Mouse (Mus musculus): ENCODE measurements around the gene Twnk. TPM values are rescaled to one million over a fixed set of nuclear protein-coding genes. Genes with fewer than 3 reads are reported as not detected.

Gene Twnk
- total RNA-seq, 4 experiments from 2014 or later, result 34.8 to 40.2 (median 37.5) TPM

DNA sequence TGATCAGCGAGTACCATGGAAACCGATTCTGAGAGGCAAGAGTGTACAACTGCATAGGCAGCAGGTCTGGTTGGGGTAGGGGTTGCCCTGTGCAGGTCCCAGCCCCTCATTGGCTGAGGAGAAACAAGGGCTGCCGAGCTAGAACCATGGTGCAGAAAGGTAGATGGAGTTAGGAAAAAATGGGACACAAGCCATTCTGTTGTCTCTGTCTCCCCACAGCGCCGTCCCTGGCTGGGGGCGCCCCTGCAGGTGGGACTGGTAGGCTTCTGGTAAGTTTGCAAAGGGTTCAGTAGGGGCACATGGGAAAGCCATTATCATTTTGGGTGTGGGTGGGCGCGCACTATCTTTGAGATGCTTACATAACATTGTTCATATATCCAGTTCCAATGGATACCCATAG, 48.0 kb downstream of the Twnk start:
- no peak for DNase-seq

DNA sequence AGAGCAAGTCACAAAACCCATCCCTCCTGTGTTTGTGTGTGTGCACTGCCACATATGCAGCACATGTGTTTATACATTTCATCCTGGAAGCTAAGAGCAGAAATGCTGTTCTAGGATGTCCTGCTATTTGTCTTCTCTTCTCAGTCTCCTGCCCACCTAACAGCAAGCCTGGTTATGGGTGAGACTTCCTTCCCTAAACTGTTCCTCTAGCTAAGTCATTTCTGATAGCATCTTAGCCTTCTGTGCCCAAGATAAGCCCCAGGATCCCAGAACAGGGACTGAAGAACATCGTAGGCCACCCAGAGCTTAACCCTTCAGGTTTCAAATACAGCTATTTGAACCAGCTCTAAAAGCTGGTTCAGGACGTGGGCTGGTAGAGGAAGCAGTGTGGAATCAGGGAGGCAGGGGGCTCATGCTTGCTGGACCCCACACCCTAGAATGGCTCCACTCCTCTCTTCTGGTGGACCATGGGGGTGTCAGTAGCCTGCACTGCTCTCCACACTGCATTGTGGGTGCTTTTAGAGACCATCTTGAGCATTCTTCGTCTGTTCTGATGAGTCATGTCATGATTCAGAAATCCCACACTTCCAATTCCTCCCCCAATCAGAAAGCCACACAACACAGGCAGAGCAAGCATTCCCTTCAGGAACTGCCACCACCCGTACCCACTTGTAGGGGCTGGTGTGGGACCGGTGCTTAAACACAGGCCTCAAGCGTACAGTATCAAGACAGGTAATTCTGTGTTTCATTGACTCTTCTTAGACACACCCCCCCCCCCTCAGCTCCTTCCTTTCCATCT, 49.6 kb downstream of the Twnk start:
- no peak for DNase-seq

DNA sequence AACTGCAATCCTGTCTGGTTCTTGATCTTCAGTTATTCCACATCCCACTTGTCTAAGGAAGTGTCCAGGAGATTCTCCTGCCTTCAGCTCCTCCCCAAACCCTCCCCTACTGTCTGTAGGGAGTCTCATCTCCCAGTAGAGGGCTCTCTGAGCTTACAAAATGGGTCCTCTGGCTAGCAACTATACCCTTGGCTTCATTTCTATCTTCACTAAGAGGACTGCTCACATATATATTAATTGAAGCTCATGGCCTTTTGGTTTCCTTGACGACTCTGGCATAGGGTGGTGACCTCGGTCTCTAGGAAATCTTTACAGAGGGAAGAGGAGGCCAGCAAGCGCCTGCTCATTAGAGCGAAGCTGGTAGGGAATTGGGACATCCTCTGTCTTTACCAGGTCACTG, 50.9 kb downstream of the Twnk start:
- no peak for DNase-seq

DNA sequence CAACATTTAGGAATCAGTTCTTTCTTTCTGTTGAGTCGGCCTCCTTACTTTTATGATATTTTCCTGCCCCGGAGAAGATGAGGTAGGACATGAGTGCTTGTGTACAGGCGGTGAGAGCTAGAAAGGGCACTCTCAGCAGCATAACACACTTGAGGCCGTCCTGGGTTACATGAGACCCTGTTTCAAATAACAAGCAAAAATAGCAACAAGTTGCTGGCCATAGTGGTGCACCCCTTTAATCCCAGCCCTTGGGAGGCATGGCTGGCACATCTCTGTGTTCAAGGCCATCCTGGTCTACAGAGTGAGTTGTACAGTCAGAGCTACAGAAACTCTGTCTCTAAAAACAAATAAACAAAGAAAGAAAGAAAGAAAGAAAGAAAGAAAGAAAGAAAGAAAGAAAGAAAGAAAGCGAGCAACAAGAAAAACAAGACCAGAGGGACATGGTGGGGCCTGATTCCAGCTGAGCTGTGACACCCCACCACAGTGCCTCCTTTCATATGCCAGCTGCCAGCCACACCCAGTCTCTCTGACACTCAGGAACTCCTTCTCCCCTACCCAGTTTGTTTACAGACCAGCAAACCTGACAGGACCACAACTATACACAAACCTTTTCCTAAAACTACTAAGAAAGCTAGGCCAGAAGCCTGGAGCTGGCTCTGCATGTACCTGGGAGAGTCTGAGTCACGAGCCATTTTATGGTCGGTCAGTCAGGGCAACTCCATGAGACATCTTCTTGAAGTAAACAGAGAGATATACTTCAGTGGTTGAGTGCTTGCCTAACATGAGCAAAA, 51.6 kb downstream of the Twnk start:
- DNase-seq, result no peak

DNA sequence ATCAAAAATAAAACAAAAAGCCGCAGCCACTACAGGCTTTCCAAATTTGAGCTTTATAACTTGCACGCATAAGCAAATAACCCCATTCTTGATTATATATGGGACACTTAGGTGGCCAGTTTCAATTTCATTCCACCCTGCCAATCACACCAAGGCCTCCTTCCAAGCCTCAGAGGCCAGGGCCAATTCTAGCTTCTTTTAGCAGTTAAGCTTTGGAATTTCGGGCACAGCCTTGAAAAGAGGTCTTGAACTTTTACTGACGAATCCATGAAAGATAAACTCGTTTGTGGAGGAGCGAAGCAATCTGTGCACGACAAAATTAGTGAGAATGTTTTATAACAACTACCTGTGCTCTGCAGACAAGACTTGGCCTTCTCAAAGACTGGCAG, 52.3 kb downstream of the Twnk start:
- peak; percentile 63 for DNase-seq

DNA sequence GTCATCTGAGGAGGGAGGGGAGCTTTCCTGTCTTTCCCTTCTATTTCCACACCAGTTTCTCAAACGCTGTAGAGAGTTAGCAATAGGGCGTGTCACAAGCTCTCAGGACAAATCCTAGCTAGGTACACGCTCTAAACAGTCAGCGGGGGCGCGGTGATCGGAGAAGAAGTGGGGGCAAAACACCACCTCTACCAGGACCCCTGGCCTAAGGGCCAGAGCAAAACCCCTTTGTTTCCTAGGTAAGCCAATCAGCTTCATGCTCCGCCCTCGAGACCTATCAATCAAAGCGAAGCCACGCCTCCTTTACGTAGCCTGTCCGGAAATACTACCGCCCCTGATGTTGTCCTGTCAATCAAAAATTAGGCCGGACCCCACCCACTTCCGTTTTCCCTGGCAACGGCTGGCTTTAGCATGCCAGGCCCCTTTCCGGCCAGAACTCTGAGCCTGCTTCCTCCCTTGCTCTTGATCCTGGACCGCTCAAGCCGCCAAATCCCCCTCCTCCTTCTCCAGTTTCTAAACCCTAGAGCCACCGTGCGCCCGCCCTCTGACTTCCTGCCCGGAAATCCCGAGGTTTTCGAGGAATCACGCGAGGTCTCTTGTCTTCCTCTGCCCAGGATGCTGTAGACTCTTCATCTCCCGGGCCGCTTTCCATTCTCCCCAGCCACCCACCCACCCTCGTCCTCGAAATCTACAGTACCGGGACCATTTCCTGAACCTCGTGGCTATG, 52.8 kb downstream of the Twnk start:
- peak; percentile 92 for DNase-seq

DNA sequence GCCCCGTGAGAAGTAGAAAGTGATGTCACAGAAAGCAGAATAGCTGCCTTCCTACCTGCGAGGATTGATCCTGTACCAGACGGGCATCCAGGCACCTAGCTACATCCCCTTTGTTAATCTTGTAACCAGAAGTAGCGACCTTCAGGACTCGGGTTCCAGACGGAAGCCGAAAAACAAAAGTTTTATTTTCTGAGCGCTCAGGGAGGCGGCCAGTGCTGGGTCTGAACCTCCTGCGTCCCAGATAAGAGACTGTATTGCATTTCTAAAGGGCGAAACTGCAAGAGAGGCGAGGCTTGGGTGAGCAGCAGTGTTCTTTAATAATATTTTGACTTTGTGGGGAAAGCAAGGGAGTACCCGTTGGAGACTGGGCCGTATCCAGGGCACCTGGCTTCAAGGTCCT, 53.4 kb downstream of the Twnk start:
- no peak for DNase-seq

Other genes with a start within 250 kb of the Twnk start
- gene Pax2, start 249.6 kb upstream of the Twnk start, total RNA-seq (2022), result not detected
- gene Slf2, start 74.5 kb upstream of the Twnk start, total RNA-seq (2022), result 10 to 100 TPM; 22.6 to 40.9 (median 30.5) TPM
- 10 to 100 TPM in 2 of 4 experiments, 1 to 10 TPM in 2; 4.3 to 14.9 (median 10.2) TPM for gene Sema4g, start 16.6 kb upstream of the Twnk start, total RNA-seq (2022)
- gene Mrpl43, start 779 bp downstream of the Twnk start, total RNA-seq (2022), result 10 to 100 TPM; 44.2 to 57.9 (median 48.4) TPM
- gene Lzts2, start 8.8 kb downstream of the Twnk start, total RNA-seq (2022), result 100 to 1,000 TPM; 100 to 121 (median 110) TPM
- under 1 TPM; 0.12 to 1.00 (median 0.56) TPM for gene Pdzd7, start 40.1 kb downstream of the Twnk start, total RNA-seq (2022)
- 10 to 100 TPM; 53.1 to 96.1 (median 73.9) TPM for gene Sfxn3, start 41.8 kb downstream of the Twnk start, total RNA-seq (2022)
- 10 to 100 TPM in 2 of 4 experiments, 1 to 10 TPM in 2; 6.2 to 13.8 (median 9.5) TPM for gene Kazald1, start 69.6 kb downstream of the Twnk start, total RNA-seq (2022)
- gene Tlx1, start 145.0 kb downstream of the Twnk start, total RNA-seq (2022), result not detected
- gene Lbx1, start 230.1 kb downstream of the Twnk start, total RNA-seq (2022), result not detected